8 mouse cellular contexts compared by ENCODE assay signal in genomic region chr17:64601091-64601750, GRCm38 (mm10). TPM values are rescaled to one million over a fixed set of nuclear protein-coding genes. Genes with fewer than 3 reads are reported as not detected.
A peak's percentile ranks its signal among the peaks of the same experiment; 100 is the strongest.
DNase-seq lines count a peak whose midpoint lies in the region; ATAC-seq and TF ChIP-seq lines count a peak whose summit lies in the region.

No protein-coding gene starts in this region.

- peaks cover 12% of the 10 kb centered on the region; the same call in 1 of the 2 replicates for H3K4me1 ChIP-seq in intestine, embryonic 15.5 days (replicated peaks)
- H3K4me1 ChIP-seq in liver, embryonic 14.5 days (replicated peaks; ENCODE audit: control insufficient read depth in 2 of 2, insufficient read depth in 2 of 2, low read length in 1 of 2), result peaks cover 17 to 21% of the 10 kb centered on the region in 2 experiments
- H3K4me1 ChIP-seq in neural tube, embryonic 12.5 days, result peaks cover 27% of the 10 kb centered on the region; the same call in 1 of the 2 replicates

- under 1% methylated on average over 73 of the region's 73 CpGs for WGBS in intestine, embryonic 15.5 days
- WGBS in liver, embryonic 14.5 days (ENCODE audit: insufficient replicate concordance), result under 1% methylated on average over 71 of the region's 73 CpGs
- WGBS in neural tube, embryonic 12.5 days, result under 1% methylated on average over 70 of the region's 73 CpGs

- DNase-seq in A20 (ENCODE audit: low read depth, low spot score) (peak; percentile 80), adipocyte (ENCODE audit: low spot score) (peak; percentile 78)
- peak; percentile 46 for DNase-seq in embryo, embryonic 10 days (ENCODE audit: low spot score)
- DNase-seq in gastrocnemius, postnatal 4 days (ENCODE audit: low spot score in 2 of 2), result peak; percentile 54 to 75
- no peak for DNase-seq in liver, embryonic 14.5 days (ENCODE audit: low read depth in 3 of 3, low spot score in 3 of 3)
- DNase-seq in testis, postnatal 14 days (ENCODE audit: low spot score), result peak; percentile 46

- H3K9me3 ChIP-seq in intestine, embryonic 15.5 days, result no peaks in the 10 kb centered on the region
- no peaks in the 10 kb centered on the region for H3K9me3 ChIP-seq in liver, embryonic 14.5 days (ENCODE audit: control insufficient read depth, low read length)
- H3K9me3 ChIP-seq in neural tube, embryonic 12.5 days, result no peaks in the 10 kb centered on the region

- TF ChIP-seq CTCF in liver, embryonic 14.5 days (IDR thresholded peaks at IDR 0.05; ENCODE audit: low read depth), result no peak

- peak; percentile 48 for ATAC-seq in intestine, embryonic 15.5 days
- ATAC-seq in liver, embryonic 14.5 days (ENCODE audit: insufficient read depth), result peak; percentile 13; the same call in 1 of the 2 replicates
- ATAC-seq in neural tube, embryonic 12.5 days (ENCODE audit: low FRiP score, low read depth), result peak; percentile 57

- H3K4me3 ChIP-seq in intestine, embryonic 15.5 days (replicated peaks), result peak overlapping the region; percentile 96
- H3K4me3 ChIP-seq in liver, embryonic 14.5 days (ENCODE audit: insufficient read depth in 1 of 2, low read depth in 2 of 2, low read length in 2 of 2), result peak overlapping the region; percentile 62 to 78
- H3K4me3 ChIP-seq in neural tube, embryonic 12.5 days, result peak overlapping the region; percentile 66

- H3K36me3 ChIP-seq in intestine, embryonic 15.5 days, result no peaks in the 10 kb centered on the region
- H3K36me3 ChIP-seq in liver, embryonic 14.5 days (replicated peaks; ENCODE audit: control insufficient read depth, insufficient read depth, low read depth), result no peaks in the 10 kb centered on the region
- H3K36me3 ChIP-seq in neural tube, embryonic 12.5 days, result no peaks in the 10 kb centered on the region

- H3K27ac ChIP-seq in intestine, embryonic 15.5 days, result peak overlapping the region; percentile 98
- no peak overlapping the region for H3K27ac ChIP-seq in liver, embryonic 14.5 days
- peak overlapping the region; percentile 70 for H3K27ac ChIP-seq in neural tube, embryonic 12.5 days

- peak overlapping the region; percentile 96 for H3K9ac ChIP-seq in intestine, embryonic 15.5 days
- H3K9ac ChIP-seq in liver, embryonic 14.5 days (replicated peaks), result peak overlapping the region; percentile 73
- peak overlapping the region; percentile 84 for H3K9ac ChIP-seq in neural tube, embryonic 12.5 days

- H3K27me3 ChIP-seq in intestine, embryonic 15.5 days (replicated peaks), result no peaks in the 10 kb centered on the region
- no peaks in the 10 kb centered on the region; the same call in 1 of the 2 replicates for H3K27me3 ChIP-seq in liver, embryonic 14.5 days (ENCODE audit: control insufficient read depth, insufficient read depth, low read length)
- no peaks in the 10 kb centered on the region for H3K27me3 ChIP-seq in neural tube, embryonic 12.5 days (replicated peaks)

- peak overlapping the region; percentile 78 for H3K4me2 ChIP-seq in intestine, embryonic 15.5 days (replicated peaks)
- H3K4me2 ChIP-seq in liver, embryonic 14.5 days (ENCODE audit: low read depth), result peak overlapping the region; percentile 88
- peak overlapping the region; percentile 99 for H3K4me2 ChIP-seq in neural tube, embryonic 12.5 days (replicated peaks)

- TF ChIP-seq EP300 in liver, embryonic 14.5 days (IDR thresholded peaks at IDR 0.05; ENCODE audit: low read depth), result no peak

RNA-seq across cellular contexts. Expression of gene Man2a1, which starts 0.7 kb away (rescaled TPM):
- total RNA-seq in gastrocnemius, postnatal 4 days (2021), result 10 to 100 TPM; 63.6 TPM
- polyA plus RNA-seq in intestine, embryonic 15.5 days (2015; fragmentation: Nextera tagmentation; extraction: Ambion mirVana), result 11.6 and 13.9 TPM in 2 replicates
- 7.2 and 9.1 TPM in 2 replicates for polyA plus RNA-seq in liver, embryonic 14.5 days (2012; rRNA removed)
- polyA plus RNA-seq in liver, embryonic 14.5 days (2014; fragmentation: Nextera tagmentation; extraction: Ambion mirVana), result 3.2 and 3.7 TPM in 2 replicates
- 5.3 and 5.4 TPM in 2 replicates for polyA plus RNA-seq in neural tube, embryonic 12.5 days (2016; fragmentation: Nextera tagmentation; extraction: Ambion mirVana)

Comparison
In these comparisons a context has a peak if more than half of its experiments do, and no peak if none do; other contexts are left out.
1. DNase-seq: peak in A20 (single experiment), adipocyte (single experiment), embryo, embryonic 10 days (single experiment), gastrocnemius, postnatal 4 days (2 of 2) and testis, postnatal 14 days (single experiment); none in liver, embryonic 14.5 days (0 of 3).
2. Peak in every context shown above with its lines, with median percentiles within 50 percentile points of each other: ATAC-seq, H3K4me2 ChIP-seq, H3K4me3 ChIP-seq and H3K9ac ChIP-seq.